Mouse (Mus musculus): ENCODE data around the gene Lrrc66. TPM values are rescaled to one million over a fixed set of nuclear protein-coding genes. Genes with fewer than 3 reads are reported as not detected.

The Lrrc66 gene
- not detected for total RNA-seq (2021)
- long read RNA-seq, experiment 1: 0 reads
- long read RNA-seq, experiment 2: 0 reads

DNA sequence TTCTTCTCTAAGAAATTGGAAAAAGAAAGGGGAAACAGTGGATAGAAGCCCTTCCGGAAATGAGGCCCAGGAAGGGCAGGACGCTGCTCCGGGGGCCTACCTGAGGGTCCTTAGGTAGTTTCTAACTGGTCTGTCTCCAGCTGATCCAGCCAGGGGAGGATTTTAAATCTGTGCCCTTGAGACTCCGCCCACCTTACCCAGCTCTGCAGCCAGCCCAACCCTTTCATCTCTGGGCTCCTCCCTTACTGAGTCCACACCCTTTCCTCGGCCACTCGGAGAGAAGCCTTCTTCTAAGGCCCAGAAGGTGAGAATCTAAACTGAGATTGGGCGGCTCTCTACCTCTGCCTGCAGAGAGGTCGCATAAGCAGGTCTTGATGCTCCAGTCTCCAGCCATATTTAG, at the start of gene Lrrc66:
Gene Lrrc66 (minus strand): TSS at position 236 of the 400 bp plus-strand sequence.
- DNase-seq: no peak

DNA sequence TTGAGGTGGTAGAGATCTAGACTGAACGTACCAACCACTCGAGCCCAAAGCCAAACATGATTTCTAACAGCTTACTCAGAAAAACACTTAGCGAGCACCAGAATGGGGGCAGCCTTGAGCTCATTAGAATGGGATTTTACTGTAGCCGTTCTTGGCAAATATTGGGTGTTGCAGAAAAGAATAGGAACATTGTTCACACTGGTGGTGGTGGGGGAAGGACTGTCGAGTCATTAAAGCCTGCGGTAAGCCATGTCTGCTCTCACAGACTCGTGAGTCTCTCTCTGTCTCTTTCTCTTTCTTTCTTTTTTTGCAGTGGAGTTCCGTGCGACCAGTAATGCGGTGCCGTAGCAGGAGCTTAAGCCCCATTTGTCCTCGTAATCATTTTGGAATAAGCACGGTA, 44.3 kb upstream of the Lrrc66 start:
- no peak for DNase-seq

DNA sequence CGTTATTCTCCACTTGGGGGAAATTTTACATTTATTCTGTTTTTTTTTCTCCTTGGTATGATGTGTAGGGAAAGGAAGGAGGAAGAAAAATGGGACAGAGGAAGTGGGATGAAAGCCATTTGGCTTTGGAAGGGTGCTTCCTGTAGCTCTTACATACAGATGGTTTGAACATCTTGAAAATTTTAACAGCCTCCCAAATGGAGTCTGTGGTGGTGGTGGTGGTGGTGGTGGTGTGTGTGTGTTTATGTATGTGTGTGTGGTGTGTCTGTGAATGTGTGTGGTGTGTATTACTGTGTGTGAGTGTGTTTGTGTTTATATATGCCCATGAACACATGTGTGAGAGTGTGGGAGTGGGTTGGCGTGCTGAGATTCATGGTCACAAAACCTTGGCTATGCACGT, 43.3 kb upstream of the Lrrc66 start:
- no peak for DNase-seq

DNA sequence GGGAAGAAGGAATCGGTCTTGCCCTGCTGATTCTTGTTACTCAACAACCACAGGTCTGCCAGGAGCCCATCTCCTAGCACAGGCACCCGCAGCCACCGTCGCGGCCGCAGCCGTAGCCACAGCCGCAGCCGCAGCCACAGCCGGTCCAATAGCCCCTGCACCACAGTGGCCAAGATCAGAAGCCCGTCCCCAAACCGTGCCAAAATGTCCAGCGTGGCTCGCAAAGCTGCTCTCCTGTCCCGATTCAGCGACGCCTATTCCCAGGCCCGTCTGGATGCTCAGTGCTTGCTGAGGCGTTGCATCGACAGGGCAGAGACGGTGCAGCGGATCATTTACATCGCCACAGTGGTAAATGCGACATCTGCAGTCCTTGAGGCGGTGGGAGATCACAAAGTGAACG, 37.1 kb upstream of the Lrrc66 start:
- DNase-seq: no peak

DNA sequence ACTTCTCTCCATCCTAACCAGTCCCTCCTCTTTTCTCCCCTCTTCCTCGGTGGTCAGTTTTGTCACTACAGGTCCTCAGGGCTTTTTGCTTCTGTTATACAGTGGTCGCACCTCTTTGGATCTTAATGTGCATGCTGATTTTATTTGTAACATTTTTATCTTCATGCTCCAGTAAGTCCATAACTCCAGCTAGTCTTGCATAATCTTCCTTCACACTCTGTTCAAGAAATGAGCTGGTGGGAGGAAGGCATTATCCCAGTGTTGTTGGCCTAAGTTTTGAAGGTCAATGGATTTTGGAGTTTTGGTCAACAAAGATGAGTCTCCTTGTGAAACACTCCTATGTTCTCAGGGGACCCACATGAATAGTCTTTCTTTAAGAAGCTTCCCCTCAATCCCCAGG, 35.6 kb upstream of the Lrrc66 start:
- DNase-seq: no peak

DNA sequence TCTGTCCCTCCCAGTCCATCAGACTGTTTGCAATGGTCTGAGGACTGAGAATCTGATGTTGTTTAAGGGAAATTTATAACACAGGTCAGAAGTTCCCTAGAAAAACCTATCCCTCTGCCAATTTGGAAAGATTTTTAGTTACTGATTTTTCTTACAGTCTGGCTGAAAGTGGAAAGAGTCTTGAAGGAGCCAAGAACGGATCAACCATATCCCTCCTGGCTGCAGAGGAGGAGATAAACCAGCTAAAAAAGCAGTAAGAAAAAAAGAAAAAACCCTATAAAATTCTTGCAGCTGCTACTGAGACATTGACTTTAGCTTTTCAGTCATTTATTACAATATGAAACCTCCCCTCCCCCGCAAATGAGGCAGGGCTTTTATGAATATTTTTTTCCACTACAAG, 34.4 kb upstream of the Lrrc66 start:
- no peak for DNase-seq

DNA sequence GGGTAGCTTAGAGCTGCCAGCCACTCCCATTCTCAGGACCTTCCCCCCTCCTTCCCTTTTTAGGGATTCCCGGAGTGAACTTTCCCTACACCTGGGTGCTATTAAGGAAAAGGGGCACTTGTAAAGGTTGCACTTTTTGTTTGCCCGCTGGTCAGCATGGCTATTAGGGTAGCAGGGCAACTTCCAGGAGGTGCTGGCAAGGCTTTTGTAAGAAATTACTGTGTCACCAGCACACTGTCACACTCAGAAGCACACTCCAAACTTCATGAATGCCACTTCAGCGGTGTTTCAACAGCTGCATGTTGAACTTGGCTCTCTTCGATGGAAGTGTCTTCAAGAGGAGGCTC, 19.5 kb upstream of the Lrrc66 start:
- DNase-seq: no peak

DNA sequence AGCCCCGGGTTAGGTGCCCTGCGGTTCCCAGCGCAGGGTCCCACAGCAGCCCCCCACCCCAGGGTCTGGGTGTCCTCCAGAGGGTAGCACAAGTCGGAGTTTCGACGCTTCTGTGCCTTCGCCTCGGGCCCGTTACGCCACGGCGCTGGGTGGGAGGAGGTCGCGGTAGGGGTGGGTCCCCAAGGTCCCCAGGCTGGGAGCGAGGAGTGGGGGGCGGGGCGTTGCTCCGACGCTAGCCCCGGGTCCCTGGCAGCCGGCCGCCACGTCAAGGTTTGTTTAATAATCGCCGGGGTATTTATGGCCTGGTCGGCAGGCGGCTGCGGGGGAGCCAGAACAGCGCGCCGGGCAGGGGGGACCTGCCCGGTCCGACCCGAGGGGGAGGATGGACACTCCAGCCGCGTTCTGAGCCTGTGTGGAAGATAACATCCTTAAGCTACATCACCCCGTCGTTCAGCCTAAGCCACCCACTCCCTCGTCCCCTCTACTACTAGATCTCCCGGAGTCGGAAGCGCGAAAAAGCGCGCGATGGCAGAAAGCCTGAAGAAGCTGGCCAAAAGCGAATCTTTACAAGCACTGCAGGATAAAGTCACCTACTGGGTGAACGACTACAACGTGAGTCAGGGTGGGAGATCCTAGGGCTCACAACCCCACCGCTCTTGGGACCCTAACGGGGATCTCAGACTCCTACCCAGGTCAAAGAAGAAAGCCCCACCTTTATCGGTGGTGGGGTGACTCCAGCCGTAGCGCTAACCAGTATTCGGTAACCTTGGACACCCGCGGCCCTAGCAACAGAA, 18.9 kb upstream of the Lrrc66 start, which contains the start of gene Spata18:
Gene Spata18 (plus strand): TSS at position 319 of the 794 bp plus-strand sequence.
- peak; percentile 35 to 46 for DNase-seq

DNA sequence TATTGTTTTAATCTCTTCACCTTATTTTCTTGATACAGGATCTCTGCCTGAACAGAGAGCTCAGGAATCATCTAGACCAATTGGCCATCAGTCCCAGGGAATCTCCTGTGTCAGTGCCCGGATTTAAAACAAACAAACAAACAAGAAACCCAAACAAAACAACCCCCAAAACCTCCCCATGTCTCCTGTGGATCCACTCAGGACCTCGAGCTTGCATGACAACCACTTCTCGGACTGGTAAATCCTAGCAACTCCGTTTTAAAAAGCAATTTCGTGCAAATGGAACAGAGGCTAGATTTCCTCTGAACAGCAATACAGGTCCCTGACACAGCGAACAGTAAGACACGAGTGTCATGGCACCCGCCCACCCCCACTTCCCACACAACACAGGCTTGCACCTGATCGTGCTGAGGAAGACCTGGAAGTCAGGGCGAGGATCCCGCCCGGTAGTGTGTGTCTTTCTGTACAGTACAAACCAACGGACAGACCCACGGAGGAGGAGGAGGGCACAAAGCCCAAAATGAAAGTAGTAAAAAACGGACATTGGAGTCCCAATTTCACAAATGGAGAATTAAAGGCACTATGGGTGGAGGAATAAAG, 18.1 kb upstream of the Lrrc66 start:
- no peak for DNase-seq

DNA sequence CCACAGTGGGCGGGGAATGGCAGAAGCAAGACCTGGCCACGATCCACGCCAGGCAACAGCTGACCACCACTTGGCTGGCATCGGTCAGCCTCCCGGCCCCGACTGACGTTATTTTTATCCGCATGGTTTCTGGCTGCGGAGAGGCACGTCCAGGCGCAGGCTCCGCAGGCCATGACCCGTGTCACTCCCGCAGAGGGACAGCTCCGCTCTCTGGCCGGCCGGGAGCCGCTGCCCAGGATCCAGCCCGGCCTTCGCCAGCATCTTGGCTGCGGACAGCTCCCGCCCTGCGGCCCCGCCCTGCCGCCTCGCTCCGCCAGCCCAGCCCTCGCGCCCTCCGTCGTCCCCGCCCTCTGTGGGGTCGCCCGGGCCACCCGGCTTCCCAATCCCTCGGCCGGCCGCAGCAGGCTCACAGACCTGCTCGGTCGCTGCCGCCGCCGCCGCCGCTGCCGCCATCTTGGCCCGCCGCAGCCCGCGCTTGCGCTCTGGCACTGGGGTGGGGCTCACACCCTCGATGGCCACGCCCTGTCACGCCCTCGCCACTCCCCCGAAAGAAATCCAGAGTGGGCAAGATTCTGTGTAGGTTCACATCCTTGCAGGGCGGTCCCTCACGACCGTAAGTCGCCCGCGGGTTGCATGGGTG, 15.1 kb upstream of the Lrrc66 start, which contains the start of gene Sgcb:
Gene Sgcb (minus strand): TSS at position 530 of the 640 bp plus-strand sequence.
- DNase-seq: peak; percentile 91 to 93

DNA sequence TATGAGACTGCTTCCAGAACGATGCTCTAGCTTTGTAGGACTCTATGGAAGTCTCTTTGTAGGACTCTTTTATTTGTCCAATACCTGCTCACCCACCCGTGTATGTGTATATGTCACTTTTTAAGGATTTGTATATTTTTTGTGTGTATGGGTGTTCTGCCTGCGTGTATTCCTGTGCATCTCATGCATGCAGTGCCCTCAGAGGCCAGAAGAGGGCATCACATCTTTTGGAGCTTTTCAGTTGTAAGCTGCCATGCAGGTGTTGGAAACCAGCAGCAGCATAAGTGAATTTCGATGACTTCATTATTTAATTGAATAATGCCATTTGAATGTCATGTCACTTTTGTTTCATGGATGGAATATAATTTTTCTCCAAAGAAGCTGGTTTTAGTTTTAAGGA, 9.8 kb upstream of the Lrrc66 start:
- peak in 1 of 2 experiments; percentile 21 for DNase-seq

DNA sequence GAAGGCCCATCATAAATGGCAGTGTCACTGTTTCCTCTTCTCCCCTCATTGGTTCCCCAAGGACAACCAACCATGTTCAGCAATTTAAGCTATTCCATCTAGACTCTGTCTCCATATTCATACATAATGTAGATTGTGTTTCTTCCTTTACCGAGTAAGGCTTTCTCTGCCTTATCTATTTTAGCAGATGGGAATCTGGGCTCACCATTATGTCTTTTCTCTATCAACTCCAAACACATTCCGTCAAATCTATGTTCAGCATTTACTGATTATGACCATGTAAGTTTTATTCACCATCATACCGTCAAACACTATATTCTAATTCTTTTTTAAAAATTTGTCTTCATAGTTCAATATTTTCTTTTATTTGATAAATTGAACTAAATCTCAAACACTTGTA, 8.7 kb upstream of the Lrrc66 start:
- DNase-seq: no peak

DNA sequence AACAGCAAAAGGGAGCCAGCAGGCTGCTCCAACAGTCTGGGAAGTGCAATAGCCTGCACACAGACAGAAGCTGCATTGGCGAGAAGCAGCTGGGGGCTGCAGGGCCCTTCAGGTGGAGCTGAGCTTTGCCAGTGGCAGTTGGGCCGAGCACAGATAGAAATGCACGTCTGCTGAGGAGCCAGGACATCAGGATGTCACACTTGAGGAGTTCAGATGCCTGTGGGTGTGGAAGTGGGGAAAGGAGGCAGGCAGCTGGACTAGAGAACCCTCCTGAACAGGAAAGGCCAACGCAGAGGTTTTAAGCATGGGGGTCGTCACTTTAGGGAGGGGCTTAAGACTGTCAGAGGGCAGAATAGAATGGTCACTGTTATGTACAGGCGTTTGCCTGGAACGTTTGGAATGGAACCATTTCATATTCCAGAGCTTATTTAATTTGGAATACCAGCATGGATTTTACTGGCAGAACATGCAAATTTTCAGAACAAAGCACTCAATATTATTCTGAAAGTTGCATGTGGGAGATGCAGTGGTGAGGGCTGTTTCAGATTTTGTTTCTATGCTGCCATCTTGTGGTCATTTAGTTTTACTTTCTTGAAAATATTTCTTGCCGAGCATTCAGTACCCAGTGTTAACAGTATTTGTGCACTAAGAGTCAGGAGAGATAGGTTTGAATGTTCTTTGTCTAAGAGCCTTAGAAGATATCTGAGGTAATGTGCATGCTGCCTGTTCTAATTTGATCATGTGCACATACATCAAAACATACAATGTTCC, 5.2 kb upstream of the Lrrc66 start:
- no peak for DNase-seq

DNA sequence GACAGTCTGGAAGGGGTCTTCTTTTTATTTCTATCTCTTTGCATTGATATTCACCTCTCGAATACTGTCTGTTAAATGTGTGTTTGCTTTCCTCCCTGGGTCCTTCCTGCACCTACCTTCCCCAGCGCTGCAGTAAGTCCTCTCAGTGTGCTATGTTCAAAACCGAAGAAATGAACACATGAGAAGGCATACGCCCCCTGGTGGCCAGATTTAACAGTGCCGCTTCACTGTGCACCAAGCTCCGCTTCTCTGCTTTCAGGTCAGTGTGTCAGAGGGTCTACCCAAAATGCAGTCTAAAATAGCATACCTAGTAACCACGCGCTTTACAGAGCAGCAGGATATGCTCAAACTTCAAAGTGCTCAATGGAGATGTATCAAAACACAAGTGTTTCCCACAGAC, 815 bp upstream of the Lrrc66 start:
- peak; percentile 77 to 81 for DNase-seq

DNA sequence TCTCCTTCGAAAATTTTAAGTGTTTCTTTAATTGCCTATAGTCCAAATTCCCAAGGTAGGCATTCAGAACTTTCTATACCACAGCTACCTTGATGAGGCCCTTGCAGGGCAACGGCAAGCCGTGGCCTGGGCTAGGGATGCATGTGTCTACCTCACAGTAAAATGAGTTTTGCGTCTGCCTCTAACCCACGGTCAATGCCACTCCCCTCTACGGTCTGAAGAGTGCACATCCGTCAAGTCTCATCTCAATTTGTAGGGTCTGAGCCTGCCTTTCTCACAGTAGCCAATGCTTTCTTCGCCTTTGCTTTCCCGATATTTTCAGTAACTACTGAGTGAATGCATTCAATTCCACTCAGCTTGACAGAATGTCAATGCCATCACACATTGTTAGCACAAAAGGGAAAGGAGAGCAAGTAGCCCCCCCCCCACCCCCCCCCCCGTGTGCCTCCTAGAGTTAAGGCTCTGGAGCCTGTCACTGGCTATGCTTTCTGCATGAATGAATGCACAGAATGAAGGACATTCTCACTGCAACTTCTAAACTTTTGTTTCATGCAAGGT, 1.2 kb downstream of the Lrrc66 start:
- DNase-seq: no peak

DNA sequence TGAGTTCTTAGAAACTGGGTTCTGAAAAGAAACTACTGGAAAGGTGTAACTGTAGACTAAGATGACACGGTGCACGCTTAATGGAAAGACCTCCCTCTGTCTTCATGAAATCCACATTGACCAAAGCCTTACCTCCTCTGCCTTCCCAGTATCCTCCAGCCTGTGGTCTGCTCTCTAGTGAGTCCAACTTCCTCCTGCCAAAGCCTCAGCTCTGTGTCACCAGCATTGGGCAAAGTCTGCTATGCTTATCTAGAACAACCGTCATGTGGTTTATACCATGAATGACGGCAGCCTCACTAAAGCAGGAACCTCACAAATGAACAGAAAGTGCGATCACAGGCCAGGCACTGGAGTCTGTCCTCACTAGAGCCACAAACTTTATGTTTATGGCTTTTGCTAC, 2.2 kb downstream of the Lrrc66 start:
- no peak for DNase-seq

DNA sequence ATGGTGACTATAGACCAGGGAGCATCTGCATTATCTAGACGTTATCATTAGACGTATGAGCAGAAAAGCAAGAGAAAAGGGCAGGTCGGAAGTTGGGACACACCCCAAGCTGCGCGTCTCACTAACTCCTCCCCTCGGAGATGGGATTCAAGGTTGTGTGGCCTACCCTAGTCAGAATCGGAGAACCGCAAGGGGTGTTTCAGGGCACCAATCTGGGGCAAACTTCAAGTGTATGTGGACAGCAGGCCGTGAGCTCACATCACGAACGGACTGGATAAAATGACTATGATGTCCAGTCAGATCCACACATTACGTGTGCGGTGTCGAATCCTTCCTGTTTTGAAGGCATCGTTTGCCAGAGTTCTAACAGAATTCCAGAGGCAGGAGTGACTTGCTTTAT, 4.3 kb downstream of the Lrrc66 start:
- no peak for DNase-seq

DNA sequence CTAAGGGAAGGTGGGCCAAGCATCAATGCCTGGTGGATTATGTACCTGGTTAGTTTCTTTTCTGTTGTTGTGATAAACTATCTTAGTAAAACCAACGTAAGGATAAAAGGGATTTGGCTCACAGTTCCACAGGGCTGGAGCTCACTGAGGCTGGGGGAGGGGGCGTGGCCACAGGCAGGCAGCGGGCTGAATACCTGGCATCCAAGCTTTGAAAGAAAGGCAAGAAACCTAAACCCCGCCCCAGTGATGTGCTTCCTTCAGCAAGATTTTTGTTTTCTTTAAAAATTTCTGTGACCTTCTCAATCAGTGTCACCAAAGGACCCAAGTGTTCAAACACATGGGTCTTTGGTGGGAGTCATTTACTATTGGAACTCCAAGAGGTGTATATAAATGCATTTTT, 4.8 kb downstream of the Lrrc66 start:
- no peak for DNase-seq

DNA sequence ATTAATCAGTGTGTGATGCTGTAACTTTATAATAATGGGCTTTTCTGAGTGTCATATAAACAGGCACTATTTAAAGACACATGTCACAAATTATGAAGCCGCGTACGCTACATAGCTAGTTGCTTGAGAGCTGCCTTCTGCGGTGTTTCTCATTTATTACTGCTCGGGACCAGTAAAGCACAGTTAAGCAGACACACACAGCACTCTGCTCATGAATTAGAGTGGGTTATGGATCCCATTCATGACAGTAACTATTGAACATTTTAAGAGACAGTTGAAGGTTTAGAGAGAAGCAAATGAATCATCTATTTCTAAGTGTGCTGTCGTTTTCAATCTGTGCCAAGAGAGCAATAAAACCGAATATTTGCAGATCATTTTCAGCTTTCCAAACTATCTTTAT, 5.5 kb downstream of the Lrrc66 start:
- no peak for DNase-seq

DNA sequence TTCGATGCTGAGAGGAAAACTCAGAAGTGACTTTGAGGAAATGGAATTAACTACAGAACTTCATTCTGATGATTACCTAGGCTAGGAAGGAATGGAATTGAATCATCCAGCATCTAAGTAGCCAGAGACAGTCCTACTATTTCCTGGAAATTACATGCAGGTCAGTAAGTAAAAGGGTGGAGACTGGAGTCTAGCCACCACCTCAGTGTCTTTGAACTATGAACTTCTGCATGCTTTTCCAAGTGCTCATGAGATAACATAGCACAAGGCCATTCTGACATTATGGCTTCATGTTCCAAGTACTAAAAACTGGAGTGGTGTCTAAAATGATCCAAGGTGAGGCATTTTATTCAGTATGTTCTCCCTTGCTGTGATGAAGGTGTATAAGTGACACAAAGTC, 6.8 kb downstream of the Lrrc66 start:
- no peak for DNase-seq

DNA sequence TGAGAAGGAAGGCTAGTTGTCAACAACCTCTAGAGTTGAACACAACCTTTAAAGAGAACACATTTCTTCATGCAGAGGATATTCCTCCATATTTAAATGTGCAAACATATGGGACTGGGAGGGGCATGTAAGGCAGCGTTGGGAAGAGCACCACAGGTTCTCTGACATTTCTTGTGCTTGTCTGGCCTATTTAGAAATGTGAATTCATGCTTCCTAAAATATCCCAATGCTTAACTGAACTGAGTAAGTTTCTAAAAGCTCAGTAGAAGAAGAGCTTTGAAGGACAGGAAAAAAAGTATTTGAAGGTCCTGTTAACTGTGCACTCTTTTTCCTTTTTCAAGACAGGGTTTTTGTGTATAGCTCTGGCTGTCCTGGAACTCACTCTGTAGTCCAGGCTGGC, 13.4 kb downstream of the Lrrc66 start:
- no peak for DNase-seq

DNA sequence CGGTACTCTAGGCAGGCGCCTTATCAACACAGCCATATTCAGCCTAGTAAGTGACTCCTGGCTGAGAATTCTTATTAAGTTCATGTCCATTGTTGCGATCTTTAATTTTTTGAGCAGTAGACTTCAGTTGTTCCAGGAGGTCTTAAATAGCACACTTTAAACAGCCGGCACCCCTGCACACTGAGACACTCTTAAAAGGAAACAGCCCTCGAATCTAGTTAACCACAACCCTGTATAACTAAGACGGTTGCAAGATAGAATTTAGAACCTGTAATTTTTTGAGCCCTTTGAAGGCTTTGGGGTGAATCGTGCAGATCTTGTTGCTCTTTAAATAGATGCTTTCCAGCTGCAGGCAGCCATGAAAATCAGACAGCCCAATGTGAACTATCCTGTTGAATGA, 17.1 kb downstream of the Lrrc66 start:
- DNase-seq: no peak
